Mouse (Mus musculus) stomach, embryonic 15.5 days (tissue): ENCODE measurements around the gene Zfp560. TPM values are rescaled to one million over a fixed set of nuclear protein-coding genes. Genes with fewer than 3 reads are reported as not detected.
"Not testable (repeated sequence)": the region's sequence is repeated elsewhere in the genome, so short reads cannot be mapped to it uniquely, and the experiment has no call there.

ENCODE experiments used
- ATAC-seq: fragments of 200-750 bp; cut with Nextera tagmentation; 2 replicates; pipeline ENCODE4 v1.8.0; 2017; ENCODE audit warnings: low read depth, moderate number of reproducible peaks, moderate TSS enrichment; ENCODE audit not compliant: insufficient read depth, low FRiP score
- H3K27ac ChIP-seq: fragments of 300-500 bp; sonication (generic); 2 replicates; pipeline ENCODE4 v1.5.1; 2015; ENCODE audit warnings: mild to moderate bottlenecking, inconsistent platforms
- H3K27me3 ChIP-seq: fragments of 300-500 bp; sonication (generic); replicated peaks from 2 replicates; pipeline ENCODE4 v1.6.1; 2015; ENCODE audit warnings: inconsistent platforms
- H3K36me3 ChIP-seq: fragments of 300-500 bp; sonication (generic); 2 replicates; pipeline ENCODE4 v1.6.1; 2015; ENCODE audit warnings: inconsistent platforms
- H3K4me1 ChIP-seq: fragments of 300-500 bp; sonication (generic); 2 replicates; pipeline ENCODE4 v1.6.1; 2015; ENCODE audit warnings: inconsistent platforms
- H3K4me2 ChIP-seq: fragments of 300-500 bp; sonication (generic); 2 replicates; pipeline ENCODE4 v1.6.1; 2015; ENCODE audit warnings: mild to moderate bottlenecking, inconsistent platforms
- H3K4me3 ChIP-seq: fragments of 300-500 bp; sonication (generic); replicated peaks from 2 replicates; pipeline ENCODE4 v1.5.1; 2015; ENCODE audit warnings: inconsistent platforms
- H3K9ac ChIP-seq: fragments of 300-500 bp; sonication (generic); 2 replicates; pipeline ENCODE4 v1.6.1; 2015; ENCODE audit warnings: inconsistent platforms
- H3K9me3 ChIP-seq: fragments of 300-500 bp; sonication (generic); 2 replicates; pipeline ENCODE4 v1.6.1; 2016; ENCODE audit warnings: inconsistent platforms
- WGBS: fragments of 180-500 bp; shearing (Covaris S2); methylation state at CpG from one replicate; pipeline ENCODE4 v1.1.7; 2015; 5-methylcytosine and 5-hydroxymethylcytosine counted together
- polyA plus RNA-seq: library from polyadenylated mRNA; unstranded; fragments of >200 nt; fragmentation: Nextera tagmentation; extraction: Ambion mirVana; gene quantifications from 2 replicates; pipeline ENCODE4 v1.2.1, GENCODE M21; 2015

Gene Zfp560
- polyA plus RNA-seq = 30.5 and 33.9 TPM in 2 replicates

DNA sequence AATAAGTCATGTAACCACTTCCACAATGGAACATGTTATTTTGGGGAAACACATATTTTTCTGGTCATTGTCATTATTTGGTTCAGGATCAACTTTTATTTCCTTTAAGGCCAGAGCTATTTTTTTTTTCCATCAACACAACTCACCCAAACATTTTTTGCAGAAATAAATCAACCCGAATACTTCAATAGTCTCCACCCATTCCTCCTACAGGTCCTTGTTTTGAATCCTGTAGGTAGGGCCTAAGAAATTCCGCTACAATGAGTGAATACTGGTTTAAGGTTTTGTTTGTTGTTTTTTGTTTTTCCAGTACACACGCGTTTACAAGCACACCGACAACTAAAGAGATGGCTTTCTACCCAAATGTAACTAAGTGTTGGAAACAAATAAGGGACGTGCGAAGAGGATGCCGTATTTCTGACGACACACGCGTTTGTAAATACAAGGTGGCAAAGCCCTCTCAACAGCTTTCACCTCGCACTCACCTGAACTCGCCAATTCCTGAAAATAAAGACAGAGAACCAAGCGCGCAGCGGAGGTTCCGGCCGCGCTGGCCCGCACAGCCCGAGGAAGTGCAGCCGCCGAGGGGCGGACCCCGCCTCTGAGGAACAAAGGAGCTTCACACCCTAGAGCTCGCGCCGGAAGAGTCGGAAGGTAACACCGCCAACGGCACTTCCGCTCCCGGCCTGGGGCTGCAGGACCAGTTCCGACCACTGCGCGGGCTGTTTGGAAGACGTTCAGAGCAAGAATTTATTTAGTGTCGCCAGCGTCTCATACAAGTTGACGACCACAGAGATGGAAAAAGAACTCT, at the start of gene Zfp560:
Gene Zfp560 (minus strand): TSS at position 646 of the 811 bp plus-strand sequence.
- peak; percentile 99 for ATAC-seq
- H3K27ac ChIP-seq = peak within 1 kb of the TSS; percentile 48
- peak within 1 kb of the TSS; percentile 49; the same call in 1 of the 2 replicates for H3K9ac ChIP-seq
- H3K4me2 ChIP-seq = peak within 1 kb of the TSS; percentile 87
- no peaks in the 10 kb centered on the region for H3K27me3 ChIP-seq
- no peaks in the 10 kb centered on the region for H3K36me3 ChIP-seq
- peak within 1 kb of the TSS; percentile 53 for H3K4me3 ChIP-seq
- WGBS = 1% methylated on average over 40 of the region's 40 CpGs
- H3K9me3 ChIP-seq = no peaks in the 10 kb centered on the region
- no peaks in the 10 kb centered on the region for H3K4me1 ChIP-seq

DNA sequence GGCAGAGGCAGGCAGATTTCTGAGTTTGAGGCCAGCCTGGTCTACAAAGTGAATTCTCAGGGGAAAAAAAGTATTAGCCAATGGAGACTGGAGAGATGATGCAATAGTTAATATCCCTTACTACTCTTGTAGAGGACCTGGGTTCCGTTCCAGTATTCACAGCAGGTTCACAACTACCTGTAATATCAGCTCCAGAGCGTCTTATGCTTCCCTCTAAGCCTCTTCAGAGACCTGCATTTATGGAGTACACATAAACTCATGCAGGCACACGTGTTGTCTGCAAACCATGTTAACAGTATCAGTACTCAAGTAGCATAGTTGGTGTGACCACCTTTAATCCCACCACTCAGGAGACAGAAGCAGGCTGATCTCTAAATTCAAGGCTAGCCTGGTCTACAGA, 45.0 kb upstream of the Zfp560 start:
- no peaks in the 10 kb centered on the region for H3K9me3 ChIP-seq
- H3K4me2 ChIP-seq = no peak overlapping the region
- H3K27ac ChIP-seq = no peak overlapping the region
- H3K27me3 ChIP-seq = no peaks in the 10 kb centered on the region
- no peak overlapping the region for H3K4me3 ChIP-seq
- ATAC-seq = no peak
- 0 out of 2 replicates have a peak, but pooled peaks cover 5% of the 10 kb centered on the region for H3K36me3 ChIP-seq
- H3K9ac ChIP-seq = no peak overlapping the region
- WGBS = 80% methylated on average over 3 of the region's 3 CpGs
- no peaks in the 10 kb centered on the region for H3K4me1 ChIP-seq

DNA sequence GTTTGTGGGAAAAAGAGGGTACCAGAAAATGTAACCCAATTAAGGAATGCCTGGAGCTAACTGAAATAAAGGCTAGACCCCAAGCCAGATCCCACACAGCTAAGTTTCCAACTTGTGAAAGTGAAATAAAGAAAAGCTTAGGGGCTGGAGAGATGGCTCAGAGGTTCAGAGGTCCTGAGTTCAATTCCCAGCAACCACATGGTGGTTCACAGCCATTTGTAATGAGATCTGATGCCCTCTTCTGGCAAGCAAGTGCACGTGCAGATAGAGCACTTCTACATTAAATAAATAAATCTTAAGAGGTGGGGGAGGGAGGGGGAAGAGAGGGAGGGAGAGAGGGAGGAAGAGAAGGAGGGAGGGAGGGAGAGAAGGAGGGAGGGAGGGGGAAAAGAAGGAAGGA, 26.5 kb upstream of the Zfp560 start:
- Histone ChIP-seq H3K4me3 (no peak overlapping the region), H3K4me1 (no peaks in the 10 kb centered on the region), H3K27ac (no peak overlapping the region), H3K27me3 (no peaks in the 10 kb centered on the region), H3K4me2 (no peak overlapping the region), H3K36me3 (no peaks in the 10 kb centered on the region), H3K9ac (no peak overlapping the region), H3K9me3 (no peaks in the 10 kb centered on the region)
- no peak for ATAC-seq
- 24% methylated on average over 1 of the region's 1 CpGs for WGBS

DNA sequence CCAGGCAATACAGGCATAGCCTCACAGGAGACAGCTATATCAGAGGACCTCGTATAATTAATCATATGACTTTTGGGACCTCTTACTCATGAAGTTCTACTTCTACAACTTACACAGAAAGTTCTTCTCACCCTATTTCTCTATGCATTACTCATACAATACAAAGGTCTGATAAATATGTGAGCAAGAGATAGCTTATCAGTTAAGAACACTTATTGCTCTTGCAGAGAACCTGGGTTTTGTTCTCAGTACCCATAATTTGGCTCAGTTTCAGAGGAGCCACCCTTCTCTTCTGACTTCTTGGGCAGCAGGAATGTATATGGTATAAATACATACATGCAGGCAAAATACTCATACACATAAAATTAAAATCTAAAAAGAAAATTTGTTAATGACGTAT, 24.3 kb upstream of the Zfp560 start:
- no peaks in the 10 kb centered on the region for H3K9me3 ChIP-seq
- no peaks in the 10 kb centered on the region for H3K4me1 ChIP-seq
- no peak for ATAC-seq
- H3K27ac ChIP-seq = no peak overlapping the region
- H3K36me3 ChIP-seq = no peaks in the 10 kb centered on the region
- WGBS = 85% methylated on average over 2 of the region's 2 CpGs
- H3K4me3 ChIP-seq = no peak overlapping the region
- no peaks in the 10 kb centered on the region for H3K27me3 ChIP-seq
- H3K4me2 ChIP-seq = no peak overlapping the region
- no peak overlapping the region for H3K9ac ChIP-seq

DNA sequence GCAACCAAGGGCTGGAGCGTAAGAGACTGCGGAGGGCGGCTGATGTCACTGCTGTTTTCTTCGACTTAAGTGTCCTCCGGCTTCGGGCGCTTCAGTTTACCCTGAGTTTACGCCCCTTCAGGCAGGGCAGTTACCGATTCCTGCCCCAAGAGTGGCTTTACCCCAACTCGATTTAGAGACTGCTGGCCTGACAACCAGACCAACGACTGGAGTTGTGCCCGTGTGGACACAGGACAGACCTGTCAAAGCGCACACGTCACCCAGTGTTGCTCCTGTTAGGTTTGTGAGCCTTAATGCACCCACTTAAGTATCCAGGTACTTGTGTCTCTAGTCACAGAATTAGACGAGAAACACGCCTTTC, 346 bp upstream of the Zfp560 start:
- WGBS = 15% methylated on average over 16 of the region's 16 CpGs
- peak overlapping the region; percentile 48; the same call in 1 of the 2 replicates for H3K27ac ChIP-seq
- ATAC-seq = peak; percentile 54; the same call in 1 of the 2 replicates

DNA sequence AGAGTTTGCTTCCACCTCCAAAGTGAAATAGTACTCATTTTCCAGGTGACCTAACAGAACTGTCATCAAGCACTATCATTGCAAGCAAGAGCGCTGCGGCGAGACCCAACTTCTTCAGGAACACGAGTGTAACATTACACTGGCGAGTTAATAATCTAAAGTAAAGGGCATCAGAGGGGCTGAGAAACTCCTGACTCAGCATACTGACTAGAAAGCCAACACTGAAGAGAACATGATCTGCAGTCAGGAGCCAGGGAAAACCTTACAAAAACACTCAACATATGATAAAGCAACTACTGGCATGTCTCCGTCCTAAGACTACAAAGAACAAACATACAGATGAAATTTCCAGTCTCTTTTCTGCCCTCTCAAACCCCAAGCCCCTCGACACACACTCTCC, 1.3 kb downstream of the Zfp560 start:
- H3K4me1 ChIP-seq = no peaks in the 10 kb centered on the region
- no peak overlapping the region for H3K4me3 ChIP-seq
- 81% methylated on average over 7 of the region's 7 CpGs for WGBS
- H3K9ac ChIP-seq = no peak overlapping the region
- no peak for ATAC-seq
- H3K36me3 ChIP-seq = no peaks in the 10 kb centered on the region
- H3K27ac ChIP-seq = no peak overlapping the region
- H3K27me3 ChIP-seq = no peaks in the 10 kb centered on the region
- no peaks in the 10 kb centered on the region for H3K9me3 ChIP-seq
- H3K4me2 ChIP-seq = 0 out of 2 replicates have a peak overlapping the region, but pooled peaks have one; percentile 87

More for the DNA sequence above, 346 bp upstream of the Zfp560 start:
- peak overlapping the region; percentile 87 for H3K4me2 ChIP-seq
- peak overlapping the region; percentile 53 for H3K4me3 ChIP-seq
- H3K27me3 ChIP-seq = no peaks in the 10 kb centered on the region
- H3K9ac ChIP-seq = peak overlapping the region; percentile 49; the same call in 1 of the 2 replicates
- no peaks in the 10 kb centered on the region for H3K9me3 ChIP-seq
- H3K36me3 ChIP-seq = no peaks in the 10 kb centered on the region
- no peaks in the 10 kb centered on the region for H3K4me1 ChIP-seq

DNA sequence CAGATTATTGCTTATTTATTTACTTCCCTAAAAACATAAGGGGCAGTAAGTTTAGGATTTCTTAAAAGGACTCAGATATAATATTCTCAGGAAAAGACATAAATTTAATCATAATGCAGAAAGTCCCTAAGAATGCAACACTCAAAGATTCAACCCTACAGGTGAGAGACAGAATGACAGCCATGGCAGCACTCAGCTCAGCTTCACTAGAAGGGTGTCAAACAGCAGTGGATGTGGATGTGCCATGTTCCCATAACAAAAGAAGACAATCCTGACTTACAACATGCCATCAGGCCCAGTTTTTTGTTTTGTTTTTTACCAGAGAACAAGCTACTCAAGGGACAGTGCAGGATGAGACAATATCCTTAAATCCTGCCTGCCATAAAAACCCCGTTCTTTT, 10.3 kb downstream of the Zfp560 start:
- H3K36me3 ChIP-seq = no peaks in the 10 kb centered on the region
- no peaks in the 10 kb centered on the region for H3K9me3 ChIP-seq
- no peak for ATAC-seq
- no peak overlapping the region for H3K27ac ChIP-seq
- H3K4me3 ChIP-seq = no peak overlapping the region
- no peaks in the 10 kb centered on the region for H3K27me3 ChIP-seq
- WGBS = 92% methylated on average over 1 of the region's 1 CpGs
- H3K9ac ChIP-seq = no peak overlapping the region
- no peaks in the 10 kb centered on the region for H3K4me1 ChIP-seq
- no peak overlapping the region for H3K4me2 ChIP-seq

DNA sequence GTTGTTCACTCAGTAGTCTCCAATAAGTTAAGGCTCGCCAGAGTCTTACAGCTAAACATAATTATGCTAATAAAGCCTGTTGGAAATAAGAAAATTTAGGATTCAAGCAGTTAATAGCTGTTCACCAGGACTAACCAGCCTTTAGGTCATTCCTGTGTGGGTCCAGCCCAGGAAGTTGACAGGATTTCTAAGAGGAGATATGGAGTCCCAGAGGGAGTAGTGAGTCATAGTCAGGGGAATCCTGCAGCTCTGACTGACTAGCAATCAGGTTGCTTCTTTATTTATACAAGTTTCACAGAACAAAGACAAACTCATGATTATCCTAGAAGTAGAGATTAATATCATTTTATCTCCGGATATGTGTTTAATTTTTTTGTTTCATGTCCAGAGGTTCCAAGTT, 17.7 kb downstream of the Zfp560 start:
- no peak for ATAC-seq
- 90% methylated on average over 2 of the region's 2 CpGs for WGBS
- no peaks in the 10 kb centered on the region for H3K9me3 ChIP-seq
- peaks cover 11% of the 10 kb centered on the region; the same call in 1 of the 2 replicates for H3K36me3 ChIP-seq
- H3K4me3 ChIP-seq = no peak overlapping the region
- no peak overlapping the region for H3K9ac ChIP-seq
- no peak overlapping the region for H3K27ac ChIP-seq
- H3K4me2 ChIP-seq = no peak overlapping the region
- no peaks in the 10 kb centered on the region for H3K27me3 ChIP-seq
- no peaks in the 10 kb centered on the region for H3K4me1 ChIP-seq

DNA sequence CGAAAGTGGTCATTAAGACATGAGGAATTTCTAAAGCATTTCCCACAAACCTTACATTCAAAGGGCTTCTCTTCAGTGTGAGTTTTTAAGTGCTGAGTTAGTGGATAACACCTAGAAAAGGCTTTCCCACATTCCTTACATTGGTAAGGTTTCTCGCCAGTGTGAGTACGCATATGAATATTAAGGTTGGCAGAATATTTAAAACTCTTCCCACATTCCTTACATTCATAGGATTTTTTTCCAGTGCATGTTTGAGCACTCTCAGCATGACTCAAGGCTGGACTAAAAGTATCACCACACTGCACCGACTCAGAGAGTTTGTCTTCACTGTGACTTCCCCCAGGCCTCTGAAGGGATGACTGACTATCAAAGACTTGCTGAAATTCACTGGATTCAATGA, 36.5 kb downstream of the Zfp560 start:
- H3K9me3 ChIP-seq = no peaks in the 10 kb centered on the region
- no peak overlapping the region for H3K9ac ChIP-seq
- WGBS = 84% methylated on average over 4 of the region's 4 CpGs
- H3K36me3 ChIP-seq = peaks cover 12% of the 10 kb centered on the region
- H3K27ac ChIP-seq = no peak overlapping the region
- H3K27me3 ChIP-seq = no peaks in the 10 kb centered on the region
- H3K4me3 ChIP-seq = no peak overlapping the region
- ATAC-seq = no peak
- no peaks in the 10 kb centered on the region for H3K4me1 ChIP-seq
- no peak overlapping the region for H3K4me2 ChIP-seq

DNA sequence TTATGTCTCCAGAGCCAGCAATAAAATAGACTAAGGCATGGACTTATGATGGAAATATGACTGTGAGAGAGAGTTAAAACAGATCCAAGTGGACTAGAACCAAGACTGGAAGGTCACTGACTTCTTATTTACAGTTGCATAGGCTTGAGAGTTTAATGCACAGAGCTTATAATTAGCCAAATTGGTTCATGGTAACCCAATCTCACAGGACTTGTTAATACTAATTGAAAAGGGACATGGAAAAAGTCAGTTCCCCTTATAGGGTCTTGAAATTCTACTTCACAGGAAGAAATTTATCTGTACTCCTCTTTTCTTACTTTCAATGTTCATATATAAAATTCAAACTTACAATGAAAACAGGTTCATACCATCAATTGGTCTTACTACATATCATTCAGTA, 49.0 kb downstream of the Zfp560 start, which contains the start of gene Olfr18:
Gene Olfr18 (minus strand): TSS at position 101 of the 400 bp plus-strand sequence.
- H3K9ac ChIP-seq = no peak within 1 kb of the TSS
- no peak for ATAC-seq
- no peaks in the 10 kb centered on the region for H3K27me3 ChIP-seq
- H3K36me3 ChIP-seq = no peaks in the 10 kb centered on the region
- no peak within 1 kb of the TSS for H3K4me2 ChIP-seq
- H3K27ac ChIP-seq = no peak within 1 kb of the TSS
- no peaks in the 10 kb centered on the region for H3K4me1 ChIP-seq
- H3K4me3 ChIP-seq = no peak within 1 kb of the TSS
- H3K9me3 ChIP-seq = no peaks in the 10 kb centered on the region

DNA sequence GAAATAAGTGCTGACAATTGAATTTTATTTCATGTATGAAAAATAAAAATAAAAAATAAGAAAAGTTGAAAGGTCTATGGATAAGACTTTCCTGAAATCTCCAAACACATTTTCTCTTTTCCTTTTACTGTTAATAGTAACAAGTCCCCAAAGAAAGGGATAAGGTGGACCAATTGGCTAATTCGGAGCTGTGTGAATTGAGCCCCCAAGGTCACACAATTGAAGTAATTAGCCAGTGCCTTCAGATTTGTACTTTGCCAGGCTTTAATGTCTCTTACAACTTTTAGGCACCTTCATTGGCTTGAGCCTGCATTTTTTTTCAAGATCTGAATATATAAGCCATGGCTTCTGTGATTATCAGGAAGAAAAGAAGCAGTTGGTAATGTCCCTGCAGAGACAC, 86.7 kb downstream of the Zfp560 start, which contains the start of gene Olfr873:
Gene Olfr873 (plus strand): TSS at position 301 of the 400 bp plus-strand sequence.
- Histone ChIP-seq H3K27ac (no peak within 1 kb of the TSS), H3K36me3 (no peaks in the 10 kb centered on the region), H3K4me1 (no peaks in the 10 kb centered on the region), H3K4me3 (no peak within 1 kb of the TSS), H3K9me3 (no peaks in the 10 kb centered on the region), H3K27me3 (no peaks in the 10 kb centered on the region), H3K4me2 (no peak within 1 kb of the TSS), H3K9ac (no peak within 1 kb of the TSS)
- WGBS = 74% methylated on average over 1 of the region's 1 CpGs
- ATAC-seq = no peak

DNA sequence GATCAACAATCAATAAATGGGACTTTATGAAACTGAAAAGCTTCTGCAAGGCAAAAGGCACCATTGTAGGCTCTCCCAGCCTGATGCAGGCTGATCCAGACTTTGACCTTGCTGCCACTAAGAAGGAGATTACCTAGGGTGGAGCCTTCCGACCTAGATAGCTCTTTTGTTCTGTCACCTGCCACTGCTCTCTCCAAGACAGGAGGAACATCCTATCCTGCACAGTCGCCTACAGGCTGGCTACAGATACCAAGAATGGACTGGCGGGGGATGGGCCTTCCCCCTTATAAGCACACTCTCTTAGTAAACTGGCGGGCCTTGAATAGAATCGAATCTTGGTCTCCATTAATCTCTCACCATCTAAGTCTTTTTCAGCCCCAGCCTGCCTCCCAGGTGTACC, 89.4 kb downstream of the Zfp560 start:
- H3K4me3 ChIP-seq, ATAC-seq, H3K36me3 ChIP-seq, H3K27ac ChIP-seq, H3K9ac ChIP-seq, H3K27me3 ChIP-seq, H3K4me2 ChIP-seq, H3K4me1 ChIP-seq, H3K9me3 ChIP-seq: not testable (repeated sequence)
- WGBS = 77% methylated on average over 5 of the region's 5 CpGs
